Mouse (Mus musculus) neural tube, embryonic 14.5 days (tissue): Measurements from ENCODE around the gene Rfx8. TPM values are rescaled to one million over a fixed set of nuclear protein-coding genes. Genes with fewer than 3 reads are reported as not detected.

Experiments used
- ATAC-seq: fragments of 200-750 bp; cut with Nextera tagmentation; 2 replicates; pipeline ENCODE4 v1.8.0; 2017; ENCODE audit warnings: low read depth, mild to moderate bottlenecking, moderate TSS enrichment, moderate library complexity
- H3K27ac ChIP-seq: fragments of 300-500 bp; sonication (generic); 2 replicates; pipeline ENCODE4 v1.5.1; 2014; ENCODE audit warnings: low read depth, mild to moderate bottlenecking, control low read depth, low read length, moderate library complexity, mixed read lengths
- H3K27me3 ChIP-seq: fragments of 300-500 bp; sonication (generic); 2 replicates; pipeline ENCODE4 v1.6.1; 2014; ENCODE audit warnings: low read length; ENCODE audit not compliant: control insufficient read depth, insufficient read depth
- H3K36me3 ChIP-seq: fragments of 300-500 bp; sonication (generic); 2 replicates; pipeline ENCODE4 v1.6.1; 2014; ENCODE audit warnings: low read length, mixed read lengths; ENCODE audit not compliant: control insufficient read depth, insufficient read depth
- H3K4me1 ChIP-seq: fragments of 300-500 bp; sonication (generic); 2 replicates; pipeline ENCODE4 v1.6.1; 2014; ENCODE audit warnings: low read length; ENCODE audit not compliant: control insufficient read depth, insufficient read depth
- H3K4me2 ChIP-seq: fragments of 300-500 bp; sonication (generic); 2 replicates; pipeline ENCODE4 v1.6.1; 2014; ENCODE audit warnings: mild to moderate bottlenecking, low read depth, low read length, control low read depth
- H3K4me3 ChIP-seq: fragments of 300-500 bp; sonication (generic); 2 replicates; pipeline ENCODE4 v1.5.1; 2014; ENCODE audit warnings: low read depth, low read length, control low read depth, mixed read lengths
- H3K9ac ChIP-seq: fragments of 300-500 bp; sonication (generic); replicated peaks from 2 replicates; pipeline ENCODE4 v1.6.1; 2014; ENCODE audit warnings: low read depth, mild to moderate bottlenecking, control low read depth, low read length, mixed read lengths
- H3K9me3 ChIP-seq: fragments of 300-500 bp; sonication (generic); 2 replicates; pipeline ENCODE4 v1.6.1; 2016; ENCODE audit warnings: low read length; ENCODE audit not compliant: control insufficient read depth
- WGBS: fragments of 180-500 bp; shearing (Covaris S2); extraction: QIAGEN DNeasy Blood & Tissue Kit; methylation state at CpG from one replicate; pipeline ENCODE4 v1.1.7; 2014; 5-methylcytosine and 5-hydroxymethylcytosine counted together
- polyA plus RNA-seq: library from polyadenylated mRNA; unstranded; fragments of >200 nt; fragmentation: Nextera tagmentation; extraction: Ambion mirVana; gene quantifications from 2 replicates; pipeline ENCODE4 v1.2.1, GENCODE M21; 2014

The Rfx8 gene
- 0.13 and 0.16 TPM in 2 replicates for polyA plus RNA-seq

GRCm38 (mm10) chr1:39720632-39721350, at the start of gene Rfx8:
Gene Rfx8 (minus strand): TSS chr1:39720997.
- Histone ChIP-seq H3K4me2 (peak within 1 kb of the TSS; percentile 99), H3K9me3 (no peaks in the 10 kb centered on the region), H3K4me1 (no peaks in the 10 kb centered on the region), H3K27ac (peak within 1 kb of the TSS; percentile 22; the same call in 1 of the 2 replicates), H3K4me3 (peak within 1 kb of the TSS; percentile 48), H3K36me3 (no peaks in the 10 kb centered on the region), H3K9ac (peak within 1 kb of the TSS; percentile 69), H3K27me3 (no peaks in the 10 kb centered on the region)
- peak; percentile 89 for ATAC-seq
- WGBS, result 2% methylated on average over 40 of the region's 42 CpGs

- Histone ChIP-seq H3K4me1 (0 out of 2 replicates have a peak, but pooled peaks cover 3% of the 10 kb centered on the region), H3K9ac (no peak overlapping the region), H3K27me3 (no peaks in the 10 kb centered on the region), H3K9me3 (no peaks in the 10 kb centered on the region), H3K4me3 (no peak overlapping the region), H3K4me2 (no peak overlapping the region), H3K36me3 (no peaks in the 10 kb centered on the region), H3K27ac (no peak overlapping the region)
- ATAC-seq, result no peak
- 78% methylated on average over 5 of the region's 5 CpGs for WGBS
These were observed 49.6 kb upstream of the Rfx8 start for GRCm38 (mm10) chr1:39770436-39770835.

- H3K4me2 ChIP-seq, result no peak overlapping the region
- no peaks in the 10 kb centered on the region for H3K9me3 ChIP-seq
- no peak for ATAC-seq
- no peak overlapping the region for H3K9ac ChIP-seq
- no peaks in the 10 kb centered on the region for H3K27me3 ChIP-seq
- H3K4me3 ChIP-seq, result no peak overlapping the region
- 0 out of 2 replicates have a peak, but pooled peaks cover 3% of the 10 kb centered on the region for H3K4me1 ChIP-seq
- WGBS, result 86% methylated on average over 3 of the region's 3 CpGs
- H3K36me3 ChIP-seq, result no peaks in the 10 kb centered on the region
- H3K27ac ChIP-seq, result no peak overlapping the region
These were observed 47.2 kb upstream of the Rfx8 start for GRCm38 (mm10) chr1:39768017-39768416.

- peaks cover 6% of the 10 kb centered on the region for H3K4me1 ChIP-seq
- H3K27me3 ChIP-seq, result no peaks in the 10 kb centered on the region
- H3K9ac ChIP-seq, result no peak overlapping the region
- H3K27ac ChIP-seq, result no peak overlapping the region
- no peak overlapping the region for H3K4me3 ChIP-seq
- no peak overlapping the region for H3K4me2 ChIP-seq
- H3K9me3 ChIP-seq, result no peaks in the 10 kb centered on the region
- 88% methylated on average over 7 of the region's 7 CpGs for WGBS
- no peaks in the 10 kb centered on the region for H3K36me3 ChIP-seq
- no peak for ATAC-seq
These were observed 45.2 kb upstream of the Rfx8 start for GRCm38 (mm10) chr1:39765854-39766493.

GRCm38 (mm10) chr1:39762025-39762370, 41.2 kb upstream of the Rfx8 start:
- no peak overlapping the region for H3K4me3 ChIP-seq
- ATAC-seq, result peak; percentile 80
- H3K4me2 ChIP-seq, result peak overlapping the region; percentile 15; the same call in 1 of the 2 replicates
- peaks cover 7% of the 10 kb centered on the region for H3K4me1 ChIP-seq
- no peaks in the 10 kb centered on the region for H3K27me3 ChIP-seq
- H3K9ac ChIP-seq, result no peak overlapping the region
- H3K27ac ChIP-seq, result peak overlapping the region; percentile 61; the same call in 1 of the 2 replicates
- H3K36me3 ChIP-seq, result no peaks in the 10 kb centered on the region
- no peaks in the 10 kb centered on the region for H3K9me3 ChIP-seq
- 2% methylated on average over 10 of the region's 10 CpGs for WGBS

GRCm38 (mm10) chr1:39761211-39762024, 40.6 kb upstream of the Rfx8 start:
- WGBS, result 3% methylated on average over 22 of the region's 22 CpGs
- peak; percentile 80 for ATAC-seq
- Histone ChIP-seq H3K27me3 (no peaks in the 10 kb centered on the region), H3K4me2 (peak overlapping the region; percentile 15; the same call in 1 of the 2 replicates), H3K36me3 (no peaks in the 10 kb centered on the region), H3K9ac (no peak overlapping the region), H3K9me3 (no peaks in the 10 kb centered on the region), H3K4me1 (peaks cover 7% of the 10 kb centered on the region), H3K4me3 (no peak overlapping the region), H3K27ac (peak overlapping the region; percentile 13)

- no peak for ATAC-seq
- Histone ChIP-seq H3K27me3 (no peaks in the 10 kb centered on the region), H3K36me3 (no peaks in the 10 kb centered on the region), H3K4me2 (no peak overlapping the region), H3K4me3 (no peak overlapping the region), H3K9ac (no peak overlapping the region), H3K9me3 (no peaks in the 10 kb centered on the region), H3K4me1 (peaks cover 7% of the 10 kb centered on the region), H3K27ac (no peak overlapping the region)
- WGBS, result 76% methylated on average over 6 of the region's 6 CpGs
These were observed 39.5 kb upstream of the Rfx8 start for GRCm38 (mm10) chr1:39760181-39760715.

- H3K4me1 ChIP-seq, result peaks cover 7% of the 10 kb centered on the region
- H3K9ac ChIP-seq, result no peak overlapping the region
- no peak overlapping the region for H3K27ac ChIP-seq
- H3K27me3 ChIP-seq, result no peaks in the 10 kb centered on the region
- no peak overlapping the region for H3K4me2 ChIP-seq
- WGBS, result 52% methylated on average over 9 of the region's 9 CpGs
- no peaks in the 10 kb centered on the region for H3K36me3 ChIP-seq
- no peaks in the 10 kb centered on the region for H3K9me3 ChIP-seq
- H3K4me3 ChIP-seq, result no peak overlapping the region
- no peak for ATAC-seq
These were observed 38.7 kb upstream of the Rfx8 start for GRCm38 (mm10) chr1:39759231-39760175.
